Mouse (Mus musculus) CH12.LX (cell line): ENCODE data around the gene Ttc26. TPM values are rescaled to one million over a fixed set of nuclear protein-coding genes. Genes with fewer than 3 reads are reported as not detected.
A peak's percentile ranks its signal among the peaks of the same experiment; 100 is the strongest.

Experiments used
- DNase-seq: peaks from one replicate; pipeline ENCODE4 v3.0.0-alpha.2; 2013; ENCODE audit errors: extremely low read depth
- H3K27ac ChIP-seq: 2 replicates; pipeline ENCODE4 v1.5.1; 2012; ENCODE audit warnings: low read depth, mild to moderate bottlenecking, control low read depth, moderate library complexity; ENCODE audit not compliant: insufficient read depth
- H3K27me3 ChIP-seq: replicated peaks from 2 replicates; pipeline ENCODE3; 2012; ENCODE audit warnings: inconsistent platforms
- H3K36me3 ChIP-seq, 2 experiments: replicated peaks in 1 of 2; 2 replicates each; pipeline versions ENCODE3 to v1.6.1; 2012; ENCODE audit warnings: inconsistent platforms in 1 of 2, low read length in 1 of 2, mild to moderate bottlenecking in 1 of 2, mixed read lengths in 1 of 2, moderate library complexity in 1 of 2; ENCODE audit not compliant: control insufficient read depth in 1 of 2, insufficient read depth in 1 of 2
- H3K4me1 ChIP-seq, 2 experiments: 2 replicates each; pipeline ENCODE4 v1.6.1; 2012; ENCODE audit warnings: inconsistent platforms in 1 of 2, moderate library complexity in 1 of 2; ENCODE audit not compliant: insufficient read depth in 2 of 2, control insufficient read depth in 1 of 2
- H3K4me2 ChIP-seq: 2 replicates; pipeline ENCODE4 v1.6.1; 2012; ENCODE audit warnings: low read depth, mild to moderate bottlenecking, control low read depth; ENCODE audit not compliant: poor library complexity, insufficient read depth, severe bottlenecking
- H3K4me3 ChIP-seq, 3 experiments: fragments of 150-350 bp in 1 of 3; sonication (generic) in 1 of 3; replicated peaks in 1 of 3; 2 replicates each; pipeline versions ENCODE3 to v1.5.1; 2011 to 2012; ENCODE audit warnings: low read depth in 2 of 3, low read length in 2 of 3, mild to moderate bottlenecking in 2 of 3, moderate library complexity in 2 of 3, control low read depth in 1 of 3, improper control_type of control experiment in 1 of 3, inconsistent platforms in 1 of 3, mixed read lengths in 1 of 3; ENCODE audit not compliant: poor library complexity in 1 of 3
- H3K79me2 ChIP-seq: replicated peaks from 2 replicates; pipeline ENCODE4 v1.6.1; 2012; ENCODE audit warnings: mild to moderate bottlenecking, moderate library complexity; ENCODE audit not compliant: control insufficient read depth, poor library complexity, insufficient read depth, severe bottlenecking; ENCODE audit errors: extremely low read depth
- H3K9ac ChIP-seq: 2 replicates; pipeline ENCODE4 v1.6.1; 2012; ENCODE audit warnings: low read depth, mild to moderate bottlenecking, control low read depth, moderate library complexity; ENCODE audit not compliant: insufficient read depth
- H3K9me3 ChIP-seq: replicated peaks from 2 replicates; pipeline ENCODE3; 2012; ENCODE audit warnings: low read length, inconsistent platforms, mixed read lengths
- BHLHE40 ChIP-seq: IDR thresholded peaks from 2 replicates; pipeline ENCODE4 v1.6.1; 2011; ENCODE audit warnings: mild to moderate bottlenecking, low read depth, low read length, improper control_type of control experiment
- CHD1 ChIP-seq: IDR thresholded peaks from 2 replicates; pipeline ENCODE4 v1.6.1; 2012; ENCODE audit warnings: low read depth, low read length, improper control_type of control experiment, inconsistent platforms
- CHD2 ChIP-seq: IDR thresholded peaks from 2 replicates; pipeline ENCODE4 v1.6.1; 2011; ENCODE audit warnings: low read length, improper control_type of control experiment
- CTCF ChIP-seq, 2 experiments: IDR thresholded peaks in 1 of 2; conservative IDR thresholded peaks in 1 of 2; 2 replicates each; pipeline ENCODE4 v1.5.1; 2011 to 2012; ENCODE audit warnings: low read depth in 2 of 2, low read length in 2 of 2, improper control_type of control experiment in 1 of 2, inconsistent platforms in 1 of 2, mild to moderate bottlenecking in 1 of 2, moderate library complexity in 1 of 2
- E2F4 ChIP-seq: IDR thresholded peaks from 2 replicates; pipeline ENCODE4 v1.6.1; 2011; ENCODE audit warnings: low read depth, low read length, improper control_type of control experiment; ENCODE audit not compliant: insufficient replicate concordance
- EP300 ChIP-seq: IDR thresholded peaks from 2 replicates; pipeline ENCODE4 v1.6.1; 2011; ENCODE audit warnings: low read length, improper control_type of control experiment
- ETS1 ChIP-seq: conservative IDR thresholded peaks from 2 replicates; pipeline ENCODE4 v1.6.1; 2012; ENCODE audit warnings: low read depth, mild to moderate bottlenecking, inconsistent platforms, low read length, improper control_type of control experiment, moderate library complexity
- GABPA ChIP-seq: IDR thresholded peaks from 2 replicates; pipeline ENCODE4 v1.6.1; 2012; ENCODE audit warnings: low read depth, low read length, improper control_type of control experiment, inconsistent platforms; ENCODE audit not compliant: insufficient replicate concordance
- IRF4 ChIP-seq: IDR thresholded peaks from 2 replicates; pipeline ENCODE4 v1.6.1; 2014; ENCODE audit warnings: low read depth, mild to moderate bottlenecking, inconsistent platforms, low read length, improper control_type of control experiment
- JUN ChIP-seq: IDR thresholded peaks from 2 replicates; pipeline ENCODE4 v1.6.1; 2011; ENCODE audit warnings: low read depth, mild to moderate bottlenecking, low read length, improper control_type of control experiment, moderate library complexity; ENCODE audit not compliant: insufficient read depth
- MAX ChIP-seq: IDR thresholded peaks from 2 replicates; pipeline ENCODE4 v1.6.1; 2011; ENCODE audit warnings: low read length, improper control_type of control experiment
- MAZ ChIP-seq: IDR thresholded peaks from 2 replicates; pipeline ENCODE4 v1.6.1; 2012; ENCODE audit warnings: low read depth, mild to moderate bottlenecking, inconsistent platforms, low read length, improper control_type of control experiment, moderate library complexity
- MXI1 ChIP-seq: IDR thresholded peaks from 2 replicates; pipeline ENCODE4 v1.6.1; 2011; ENCODE audit warnings: mild to moderate bottlenecking, low read depth, low read length, improper control_type of control experiment
- MYC ChIP-seq: IDR thresholded peaks from 2 replicates; pipeline ENCODE4 v1.6.1; 2011; ENCODE audit warnings: low read depth, mild to moderate bottlenecking, improper control_type of control experiment, low read length
- NELFE ChIP-seq: IDR thresholded peaks from 2 replicates; pipeline ENCODE4 v1.6.1; 2011; ENCODE audit warnings: low read depth, low read length, improper control_type of control experiment
- NRF1 ChIP-seq: IDR thresholded peaks from 2 replicates; pipeline ENCODE4 v1.6.1; 2014; ENCODE audit warnings: low read depth, mild to moderate bottlenecking, inconsistent platforms, low read length, improper control_type of control experiment, moderate library complexity
- PAX5 ChIP-seq: IDR thresholded peaks from 2 replicates; pipeline ENCODE4 v1.6.1; 2012; ENCODE audit warnings: low read length, inconsistent platforms, mixed read lengths
- POLR2A ChIP-seq: IDR thresholded peaks from 2 replicates; pipeline ENCODE4 v1.6.1; 2011; ENCODE audit warnings: low read depth, mild to moderate bottlenecking, improper control_type of control experiment, low read length
- RAD21 ChIP-seq: IDR thresholded peaks from 2 replicates; pipeline ENCODE4 v1.6.1; 2011; ENCODE audit warnings: low read depth, mild to moderate bottlenecking, low read length, improper control_type of control experiment, moderate library complexity
- RCOR1 ChIP-seq: conservative IDR thresholded peaks from 2 replicates; pipeline ENCODE4 v1.6.1; 2012; ENCODE audit warnings: low read depth, mild to moderate bottlenecking, inconsistent platforms, low read length, improper control_type of control experiment
- SIN3A ChIP-seq: IDR thresholded peaks from 2 replicates; pipeline ENCODE4 v1.6.1; 2012; ENCODE audit warnings: low read length, improper control_type of control experiment, inconsistent platforms
- TBP ChIP-seq: conservative IDR thresholded peaks from 2 replicates; pipeline ENCODE4 v1.6.1; 2011; ENCODE audit warnings: low read depth, low read length, improper control_type of control experiment
- TCF12 ChIP-seq: IDR thresholded peaks from 2 replicates; pipeline ENCODE4 v1.6.1; 2014; ENCODE audit warnings: low read depth, mild to moderate bottlenecking, inconsistent platforms, low read length, improper control_type of control experiment
- USF1 ChIP-seq: IDR thresholded peaks from 2 replicates; pipeline ENCODE4 v1.6.1; 2014; ENCODE audit warnings: low read depth, mild to moderate bottlenecking, inconsistent platforms, low read length, improper control_type of control experiment
- ZC3H11A ChIP-seq: IDR thresholded peaks from 2 replicates; pipeline ENCODE4 v1.6.1; 2012; ENCODE audit warnings: low read depth, mild to moderate bottlenecking, inconsistent platforms, low read length, improper control_type of control experiment
- ZMIZ1 ChIP-seq: IDR thresholded peaks from 2 replicates; pipeline ENCODE4 v1.6.1; 2012; ENCODE audit warnings: low read depth, mild to moderate bottlenecking, inconsistent platforms, low read length, improper control_type of control experiment
- ZNF384 ChIP-seq: IDR thresholded peaks from 2 replicates; pipeline ENCODE4 v1.6.1; 2012; ENCODE audit warnings: low read depth, low read length, improper control_type of control experiment, inconsistent platforms
- dilution Hi-C: fragments of 300-500 bp; cut with MboI; formaldehyde crosslinking; loops from 2 replicates; pipeline ENCODE4 v1.14.3; 2020; ENCODE audit warnings: low sequenced_read_pairs; ENCODE audit not compliant: extremely low pct_unique_long_range_greater_than_20kb, extremely low pct_ligation_motif_present
- in situ Hi-C: fragments of 300-500 bp; cut with MboI; formaldehyde crosslinking; loops from 3 replicates; pipeline ENCODE4 v1.14.3; 2019; ENCODE audit warnings: low sequenced_read_pairs, low pct_ligation_motif_present, low pct_unique_long_range_greater_than_20kb, mixed read lengths
- polyA plus RNA-seq: library from polyadenylated mRNA; unstranded; fragments of >175 nt; gene quantifications from 2 replicates; pipeline ENCODE4 v1.2.1, GENCODE M21; 2012; ENCODE audit warnings: low read depth; ENCODE audit not compliant: insufficient read length
- total RNA-seq, 2 experiments: library from RNA; depleted of rRNA; stranded (reverse); fragments of 300-350 nt in 1 of 2; fragments of >200 nt in 1 of 2; gene quantifications; 2 replicates each; pipeline ENCODE4 v1.2.3; 2012 to 2014

Gene Ttc26
- total and polyA plus RNA-seq, 3 experiments: 1.7 to 2.3 (median 1.8) TPM

DNA sequence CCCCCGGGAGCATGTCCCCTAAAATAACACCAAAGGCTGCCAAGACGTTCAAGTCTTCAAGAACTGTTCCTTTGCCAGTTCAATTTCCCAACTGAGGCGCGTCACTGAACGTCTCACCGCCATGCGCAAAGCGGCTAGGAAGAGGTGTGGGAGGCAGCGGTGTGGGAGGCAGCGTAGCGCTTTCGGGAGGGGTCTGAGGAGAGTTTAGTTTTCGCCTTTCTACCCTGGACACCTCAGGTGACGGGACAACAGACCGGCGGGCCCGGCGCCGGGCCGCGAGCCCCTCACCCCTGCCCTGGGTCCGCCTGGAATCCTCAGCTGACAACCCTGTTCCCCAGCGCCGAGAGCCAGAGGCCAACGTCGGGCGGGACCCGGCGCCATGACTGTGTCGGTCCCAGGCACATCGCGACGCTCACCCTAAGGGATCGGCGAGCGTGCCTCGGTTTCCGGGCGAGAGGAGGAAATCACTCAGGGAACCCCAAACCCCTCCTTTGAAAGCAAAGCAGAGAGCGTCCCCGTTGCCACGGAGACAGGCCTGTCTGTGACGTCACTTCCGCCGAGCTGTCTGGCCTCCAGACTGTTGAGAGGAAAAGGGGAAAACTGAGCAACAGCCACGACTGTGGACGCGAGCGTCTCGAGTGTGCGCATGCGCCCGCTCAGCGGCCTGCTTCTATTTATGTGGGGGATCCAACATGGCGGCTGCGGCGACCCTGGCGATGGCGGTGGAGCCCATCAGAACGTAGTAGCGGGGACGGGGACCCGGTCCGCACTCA is 52.2 kb downstream of the Ttc26 start, which contains the start of gene Ubn2 (continued):
- TF ChIP-seq POLR2A (peak; percentile 87), BHLHE40 (peak; percentile 47; the same call in 1 of the 2 replicates), RCOR1 (no peak), CHD1 (no peak), ZNF384 (no peak), GABPA (no peak), E2F4 (no peak), USF1 (no peak), JUN (peak; percentile 60), CTCF (conservative IDR thresholded peaks at IDR 0.05 in 1 of 2, IDR thresholded peaks at IDR 0.05 in 1 of 2; ENCODE audit: low read depth in 2 of 2, low read length in 2 of 2) (no peak), NRF1 (peak; percentile 96), TBP (peak; percentile 95), RAD21 (no peak), TCF12 (peak; percentile 89), MXI1 (peak; percentile 98), MAX (peak; percentile 5; the same call in 1 of the 2 replicates), IRF4 (no peak)

DNA sequence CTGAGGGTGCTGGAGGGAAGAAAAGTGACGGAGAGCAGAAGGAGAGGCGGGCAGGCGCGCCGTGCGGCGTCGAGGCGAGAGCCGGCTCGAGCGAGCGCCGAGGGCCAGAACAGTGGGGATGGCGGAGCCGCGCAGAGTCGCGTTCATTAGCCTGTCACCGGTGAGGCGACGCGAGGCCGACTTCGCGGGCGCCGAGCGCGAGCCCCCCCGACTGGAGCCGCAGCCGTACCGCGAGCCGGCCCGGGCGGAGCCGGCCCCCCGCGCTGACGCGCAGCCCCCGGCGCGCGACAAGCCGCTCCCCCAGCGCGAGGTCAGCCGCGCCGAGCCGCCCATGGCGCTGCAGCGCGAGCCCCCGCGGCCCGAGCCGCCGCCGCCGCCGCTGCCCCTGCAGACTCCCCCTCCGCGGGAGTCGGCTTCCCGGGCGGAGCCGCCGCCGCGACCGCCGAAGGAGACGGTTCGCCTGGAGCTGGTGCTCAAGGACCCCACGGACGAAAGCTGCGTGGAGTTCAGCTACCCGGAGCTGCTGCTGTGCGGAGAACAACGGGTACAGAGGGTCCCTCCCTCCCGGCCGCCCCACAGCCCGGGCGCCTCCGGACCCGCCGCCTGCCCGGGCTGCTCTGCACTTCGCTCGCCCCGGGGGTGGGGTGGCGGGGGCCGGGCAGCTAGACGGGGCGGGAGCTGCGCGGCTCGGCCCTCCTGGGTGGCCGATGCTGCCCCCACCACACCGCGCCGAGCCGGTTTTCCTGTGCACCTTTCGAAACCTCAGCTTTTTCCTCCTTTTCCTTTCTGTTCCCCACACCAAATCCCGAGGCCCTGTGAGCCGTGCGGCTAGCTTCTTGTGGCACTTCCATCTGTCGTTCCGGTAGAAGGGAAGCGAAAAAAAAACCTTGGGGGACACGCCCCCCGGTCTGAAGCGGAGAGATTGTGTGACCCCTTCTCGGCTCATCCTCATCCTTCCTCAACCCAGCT is 53.1 kb downstream of the Ttc26 start:
- dilution Hi-C loops (no loop called here), in situ Hi-C loops (no loop called here)
- H3K27me3 ChIP-seq: no peaks in the 10 kb centered on the region
- H3K27ac ChIP-seq: peak overlapping the region; percentile 79
- H3K4me1 ChIP-seq: peaks cover 0 to 10% of the 10 kb centered on the region in 2 experiments; a peak in 2 of 4 replicates
- H3K4me2 ChIP-seq: peak overlapping the region; percentile 95
- peaks cover 15% of the 10 kb centered on the region; the same call in 1 of the 2 replicates for H3K79me2 ChIP-seq
- TF ChIP-seq TBP (no peak), EP300 (no peak), NELFE (no peak), RAD21 (no peak), MAX (no peak), GABPA (no peak), MAZ (0 out of 2 replicates have a peak, but pooled peaks have one; percentile 13), ZC3H11A (no peak), CTCF (conservative IDR thresholded peaks at IDR 0.05 in 1 of 2, IDR thresholded peaks at IDR 0.05 in 1 of 2; ENCODE audit: low read depth in 2 of 2, low read length in 2 of 2) (no peak), ZNF384 (peak; percentile 81), JUN (no peak), POLR2A (no peak), E2F4 (no peak), SIN3A (peak; percentile 73), TCF12 (no peak), CHD1 (no peak), CHD2 (no peak), MYC (no peak), ZMIZ1 (no peak), USF1 (no peak), ETS1 (no peak), PAX5 (no peak), MXI1 (no peak), NRF1 (no peak)
- no peaks in the 10 kb centered on the region for H3K36me3 ChIP-seq
- peak overlapping the region; percentile 72 for H3K9ac ChIP-seq
- H3K9me3 ChIP-seq: no peaks in the 10 kb centered on the region
- peak overlapping the region; percentile 85 to 97 (median 91) for H3K4me3 ChIP-seq
- DNase-seq: peak; percentile 54
